Mouse (Mus musculus): ENCODE measurements around the gene Dpp6. TPM values are rescaled to one million over a fixed set of nuclear protein-coding genes. Genes with fewer than 3 reads are reported as not detected.

Dpp6 gene
- total and polyA plus RNA-seq, 3 experiments = not detected

- no peaks in the 10 kb centered on the region for H3K27me3 ChIP-seq (ENCODE audit: control insufficient read depth in 1 of 2, insufficient read depth in 2 of 2, low read length in 2 of 2)
- no peak overlapping the region for H3K9ac ChIP-seq (ENCODE audit: control insufficient read depth, low read depth, low read length, poor library complexity, severe bottlenecking)
- no peaks in the 10 kb centered on the region for H3K79me2 ChIP-seq (ENCODE audit: control insufficient read depth, insufficient read depth, low read length, poor library complexity)
- no peak overlapping the region for H3K4me3 ChIP-seq (ENCODE audit: control insufficient read depth in 1 of 2, insufficient read depth in 1 of 2, low read depth in 2 of 2, low read length in 2 of 2)
- H3K36me3 ChIP-seq (ENCODE audit: control insufficient read depth in 1 of 2, insufficient read depth in 2 of 2, low read length in 2 of 2) = no peaks in the 10 kb centered on the region
- no peak overlapping the region for H3K27ac ChIP-seq (ENCODE audit: control insufficient read depth, low read depth, low read length)
- TF ChIP-seq CHD1 (IDR thresholded peaks at IDR 0.05; ENCODE audit: low read depth, low read length) (no peak), ZMIZ1 (IDR thresholded peaks at IDR 0.05; ENCODE audit: low read depth, low read length) (no peak), TAL1 (IDR thresholded peaks at IDR 0.05; ENCODE audit: low read length) (no peak), GATA1 (IDR thresholded peaks at IDR 0.05; ENCODE audit: low read depth, low read length) (no peak), MAX (IDR thresholded peaks at IDR 0.05; ENCODE audit: low read length) (no peak), RAD21 (IDR thresholded peaks at IDR 0.05; ENCODE audit: low read depth, low read length) (no peak), CHD2 (IDR thresholded peaks at IDR 0.05; ENCODE audit: low read length) (no peak), ZNF384 (IDR thresholded peaks at IDR 0.05; ENCODE audit: low read depth, low read length) (no peak), EP300 (IDR thresholded peaks at IDR 0.05; ENCODE audit: low read depth in 1 of 2, low read length in 2 of 2) (no peak), USF2 (IDR thresholded peaks at IDR 0.05; ENCODE audit: borderline replicate concordance in 1 of 2, insufficient read depth in 1 of 2, low read depth in 1 of 2, low read length in 2 of 2) (no peak), POLR2AphosphoS2 (IDR thresholded peaks at IDR 0.05; ENCODE audit: low read length) (no peak), SMC3 (IDR thresholded peaks at IDR 0.05; ENCODE audit: low read depth, low read length) (no peak), MAZ (IDR thresholded peaks at IDR 0.05; ENCODE audit: low read depth, low read length) (no peak), MEF2A (IDR thresholded peaks at IDR 0.05; ENCODE audit: extremely low read depth, insufficient replicate concordance, low read depth, low read length, poor library complexity, severe bottlenecking) (no peak), BHLHE40 (IDR thresholded peaks at IDR 0.05; ENCODE audit: borderline replicate concordance, low read depth, low read length) (no peak), NELFE (IDR thresholded peaks at IDR 0.05; ENCODE audit: low read depth, low read length) (no peak), MYB (IDR thresholded peaks at IDR 0.05; ENCODE audit: low read depth, low read length) (no peak), NRF1 (IDR thresholded peaks at IDR 0.05; ENCODE audit: insufficient read depth, low read depth, low read length, poor library complexity, severe bottlenecking) (no peak), HCFC1 (IDR thresholded peaks at IDR 0.05; ENCODE audit: low read depth, low read length) (no peak)
- H3K4me1 ChIP-seq (ENCODE audit: control insufficient read depth in 1 of 2, insufficient read depth in 2 of 2, low read length in 2 of 2) = no peaks in the 10 kb centered on the region
- H3K9me3 ChIP-seq (replicated peaks; ENCODE audit: insufficient read depth, low read length) = no peaks in the 10 kb centered on the region
- no peak for DNase-seq (ENCODE audit: low read depth, low spot score)
Observed at GRCm38 (mm10) chr5:27474964-27475465, 658.0 kb downstream of the Dpp6 start.

DNA sequence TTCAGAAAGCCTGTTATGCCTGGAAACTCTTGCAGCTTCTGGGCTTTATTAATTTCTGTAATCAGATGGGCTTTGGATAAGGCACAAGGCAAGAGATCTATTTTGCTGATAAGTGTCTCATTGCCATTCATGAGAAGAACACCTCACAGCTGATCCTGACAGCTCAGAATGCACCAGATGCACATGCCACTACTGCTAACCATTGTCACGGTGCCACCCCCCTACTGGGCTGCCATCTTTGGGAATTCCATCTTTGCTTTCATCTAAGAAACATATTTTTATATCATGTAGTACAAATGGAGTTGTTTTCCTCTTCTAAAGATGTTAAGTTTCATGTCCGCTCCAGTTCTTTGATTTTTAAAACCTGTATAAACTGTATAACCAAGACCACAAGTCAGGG lies 664.7 kb downstream of the Dpp6 start:
- Histone ChIP-seq H3K79me2 (ENCODE audit: control insufficient read depth, insufficient read depth, low read length, poor library complexity) (no peaks in the 10 kb centered on the region), H3K4me3 (ENCODE audit: control insufficient read depth in 1 of 2, insufficient read depth in 1 of 2, low read depth in 2 of 2, low read length in 2 of 2) (no peak overlapping the region), H3K36me3 (ENCODE audit: control insufficient read depth in 1 of 2, insufficient read depth in 2 of 2, low read length in 2 of 2) (no peaks in the 10 kb centered on the region), H3K27ac (ENCODE audit: control insufficient read depth, low read depth, low read length) (no peak overlapping the region), H3K4me1 (ENCODE audit: control insufficient read depth in 1 of 2, insufficient read depth in 2 of 2, low read length in 2 of 2) (no peaks in the 10 kb centered on the region), H3K9me3 (replicated peaks; ENCODE audit: insufficient read depth, low read length) (no peaks in the 10 kb centered on the region), H3K9ac (ENCODE audit: control insufficient read depth, low read depth, low read length, poor library complexity, severe bottlenecking) (no peak overlapping the region), H3K27me3 (ENCODE audit: control insufficient read depth in 1 of 2, insufficient read depth in 2 of 2, low read length in 2 of 2) (no peaks in the 10 kb centered on the region)
- no peak for TF ChIP-seq SMC3 (IDR thresholded peaks at IDR 0.05; ENCODE audit: low read depth, low read length)
- no peak for TF ChIP-seq CTCF (IDR thresholded peaks at IDR 0.05 in 2 of 3, conservative IDR thresholded peaks at IDR 0.05 in 1 of 3; ENCODE audit: control insufficient read depth in 1 of 3, insufficient read depth in 1 of 3, low read depth in 2 of 3, low read length in 3 of 3, poor library complexity in 1 of 3, severe bottlenecking in 1 of 3)
- TF ChIP-seq USF2 (IDR thresholded peaks at IDR 0.05; ENCODE audit: borderline replicate concordance in 1 of 2, insufficient read depth in 1 of 2, low read depth in 1 of 2, low read length in 2 of 2) = no peak
- no peak for TF ChIP-seq MAZ (IDR thresholded peaks at IDR 0.05; ENCODE audit: low read depth, low read length)
- TF ChIP-seq ETS1 (IDR thresholded peaks at IDR 0.05; ENCODE audit: low read depth, low read length) = no peak
- no peak for TF ChIP-seq RAD21 (IDR thresholded peaks at IDR 0.05; ENCODE audit: low read depth, low read length)
- TF ChIP-seq RCOR1 (IDR thresholded peaks at IDR 0.05; ENCODE audit: low read depth, low read length) = no peak
- DNase-seq (ENCODE audit: low read depth, low spot score) = no peak

Data from MEL (cell line).